Mouse (Mus musculus): ENCODE results near the gene Ccsap. TPM values are rescaled to one million over a fixed set of nuclear protein-coding genes. Genes with fewer than 3 reads are reported as not detected.
"Not testable (repeated sequence)": the region's sequence is repeated elsewhere in the genome, so short reads cannot be mapped to it uniquely, and the experiment has no call there.

Gene Ccsap
- total RNA-seq, 4 experiments from 2014 or later = 2.2 to 3.3 (median 2.3) TPM

DNA sequence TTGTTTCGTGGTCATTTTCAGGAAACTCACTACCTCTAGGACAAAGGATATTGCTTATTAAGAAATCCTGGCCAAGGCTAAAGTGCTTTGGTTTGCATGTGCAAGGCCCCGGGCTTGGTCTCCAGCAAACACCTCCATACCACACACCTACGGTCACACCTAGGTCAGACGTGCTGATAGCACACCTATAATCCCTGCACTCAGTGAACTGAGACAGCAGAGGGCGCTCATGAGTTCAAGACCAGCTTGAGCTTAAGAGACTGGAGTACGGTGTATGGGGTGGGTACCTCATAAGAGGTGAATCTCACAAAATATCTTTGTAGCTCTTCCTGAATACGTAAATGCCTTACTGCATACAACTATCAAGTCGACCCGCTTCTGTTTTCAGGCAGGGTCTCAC lies 24.6 kb downstream of the Ccsap start:
- DNase-seq = peak; percentile 14

DNA sequence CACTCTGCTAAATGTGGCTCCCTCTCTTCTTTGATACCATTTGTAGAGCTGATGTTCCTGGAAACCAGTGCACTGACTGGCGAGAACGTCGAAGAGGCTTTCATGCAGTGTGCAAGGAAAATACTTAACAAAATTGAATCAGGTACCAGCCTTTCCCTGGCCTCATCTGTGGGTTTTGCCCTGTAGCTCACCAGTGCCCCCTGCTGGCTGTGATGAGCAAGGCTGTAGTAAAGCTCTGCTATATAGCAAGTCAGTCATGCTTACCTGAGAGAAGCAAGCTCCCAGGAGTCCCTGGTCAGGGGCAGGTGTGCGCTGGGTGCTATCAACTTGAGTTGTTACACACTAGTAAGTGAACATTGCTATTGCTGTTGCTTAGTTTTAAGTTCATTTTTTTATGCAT lies 27.3 kb downstream of the Ccsap start:
- DNase-seq = peak; percentile 40

DNA sequence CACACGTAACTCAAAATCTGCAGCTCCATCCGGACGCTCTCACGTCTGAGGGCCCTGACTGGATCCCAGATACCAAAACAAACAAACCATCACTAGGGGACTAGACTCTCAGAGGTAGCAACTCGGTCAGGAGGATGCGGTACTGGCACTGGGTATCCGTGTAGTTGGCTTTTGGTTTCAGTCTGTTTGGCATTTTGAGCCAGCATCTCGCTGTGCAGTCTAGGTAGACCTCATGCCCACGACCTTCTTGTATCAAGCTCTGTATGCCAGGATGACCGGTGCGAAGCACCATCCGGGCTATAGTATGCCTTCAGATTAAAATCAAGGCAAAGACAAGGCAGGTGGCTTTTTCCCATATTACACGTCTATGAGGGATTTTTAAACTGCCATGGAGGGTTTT lies 32.5 kb downstream of the Ccsap start:
- no peak for DNase-seq

DNA sequence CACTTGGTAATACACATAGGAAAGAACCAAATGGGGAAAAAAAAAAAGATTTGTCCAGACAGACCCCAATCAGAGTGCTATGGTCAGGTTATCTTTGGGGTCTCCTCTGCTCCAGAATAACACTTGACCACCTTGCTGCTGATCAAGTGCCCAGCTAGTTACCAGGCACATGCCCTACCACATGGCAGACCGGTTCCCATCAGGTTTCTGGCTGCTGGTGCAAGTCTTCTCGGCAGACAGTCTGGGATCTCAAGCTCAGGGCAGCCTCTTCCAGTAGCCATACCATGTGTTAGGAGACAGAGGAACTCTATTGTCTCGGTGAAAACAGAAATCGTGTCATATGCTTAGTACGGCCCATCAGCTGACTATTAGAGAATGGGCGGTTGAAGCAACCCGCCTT lies 33.3 kb downstream of the Ccsap start:
- no peak for DNase-seq

DNA sequence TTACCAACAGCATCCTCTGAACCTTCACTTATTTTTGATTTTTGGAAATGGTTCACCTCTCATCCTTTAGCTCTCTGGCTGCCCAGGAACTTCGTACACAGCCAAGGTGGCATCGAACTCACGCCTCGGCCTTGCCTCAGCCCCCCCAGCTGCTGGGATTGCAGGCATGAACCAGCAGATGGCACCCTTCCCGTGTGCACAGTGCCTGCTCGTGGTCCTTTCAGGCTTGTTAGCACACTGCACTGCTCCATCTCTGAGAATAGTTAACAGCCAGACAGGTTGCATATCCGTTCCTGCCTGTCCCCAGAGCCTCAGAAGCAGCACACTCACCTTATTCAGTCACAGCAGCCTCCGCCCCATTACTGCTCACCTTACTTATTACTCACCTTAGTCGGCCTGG lies 34.0 kb downstream of the Ccsap start:
- no peak for DNase-seq

DNA sequence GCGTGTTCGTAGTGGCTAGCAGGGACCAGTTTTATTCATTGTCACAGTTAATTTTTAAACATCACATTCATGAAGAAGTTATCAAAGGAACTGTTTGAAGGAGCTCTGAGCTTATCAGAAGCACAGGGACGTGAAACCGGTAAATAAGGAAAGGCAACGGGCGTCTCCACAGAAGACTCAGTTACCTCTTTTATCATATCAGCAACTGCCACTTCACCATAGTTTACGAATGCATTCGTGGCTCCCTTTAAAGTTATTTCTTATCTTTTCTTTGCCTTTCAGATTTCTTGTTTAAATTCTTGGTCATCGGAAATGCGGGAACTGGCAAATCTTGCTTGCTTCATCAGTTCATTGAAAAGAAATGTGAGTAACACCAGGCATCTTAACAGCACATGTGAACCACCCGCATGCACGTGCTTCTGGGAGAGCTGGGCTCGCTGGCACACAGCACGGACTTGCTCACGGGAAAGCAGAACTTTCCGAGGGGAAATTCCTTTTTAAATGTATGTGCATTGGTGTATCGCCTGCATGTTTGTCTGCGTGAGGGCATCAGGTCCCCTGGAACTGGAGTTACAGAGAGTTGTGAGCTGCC lies 36.4 kb downstream of the Ccsap start:
- no peak for DNase-seq

DNA sequence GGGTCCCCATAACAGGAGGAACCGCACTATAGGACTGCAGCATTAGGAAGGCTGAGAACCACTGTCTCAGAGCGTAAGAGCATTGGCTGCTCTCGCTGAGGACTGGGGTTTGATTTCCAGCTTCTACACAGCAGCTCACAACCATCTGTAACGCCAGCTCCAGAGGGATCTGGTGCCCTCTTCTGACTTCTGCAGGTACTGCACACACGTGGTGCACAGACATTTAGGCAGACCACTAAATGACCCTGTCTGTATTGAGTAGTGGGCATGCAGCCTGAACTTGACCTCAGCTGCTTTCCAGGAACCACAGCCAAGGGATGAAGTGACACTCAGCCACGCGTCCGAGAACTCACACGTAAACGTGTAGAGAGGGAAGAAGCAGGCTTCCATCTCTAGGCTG lies 36.9 kb downstream of the Ccsap start:
- no peak for DNase-seq

DNA sequence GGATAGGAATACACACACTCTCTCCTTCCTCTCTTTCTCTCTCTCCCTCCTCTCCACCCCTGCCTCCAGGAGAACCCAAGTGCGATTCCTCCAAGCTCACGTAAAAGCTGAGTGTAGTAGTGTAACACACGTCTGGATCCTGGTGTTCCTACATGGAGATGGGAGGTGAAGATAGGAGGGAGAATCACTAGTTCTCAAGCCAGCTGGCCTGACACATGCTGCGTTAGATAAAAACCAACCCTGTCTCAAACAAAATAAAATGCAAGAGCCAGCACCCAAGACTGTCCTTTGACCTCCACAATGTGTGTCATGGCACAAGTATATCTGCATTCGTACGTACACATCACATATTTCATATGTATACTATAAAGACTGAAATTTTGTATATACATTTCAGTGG lies 39.2 kb downstream of the Ccsap start:
- DNase-seq = no peak

DNA sequence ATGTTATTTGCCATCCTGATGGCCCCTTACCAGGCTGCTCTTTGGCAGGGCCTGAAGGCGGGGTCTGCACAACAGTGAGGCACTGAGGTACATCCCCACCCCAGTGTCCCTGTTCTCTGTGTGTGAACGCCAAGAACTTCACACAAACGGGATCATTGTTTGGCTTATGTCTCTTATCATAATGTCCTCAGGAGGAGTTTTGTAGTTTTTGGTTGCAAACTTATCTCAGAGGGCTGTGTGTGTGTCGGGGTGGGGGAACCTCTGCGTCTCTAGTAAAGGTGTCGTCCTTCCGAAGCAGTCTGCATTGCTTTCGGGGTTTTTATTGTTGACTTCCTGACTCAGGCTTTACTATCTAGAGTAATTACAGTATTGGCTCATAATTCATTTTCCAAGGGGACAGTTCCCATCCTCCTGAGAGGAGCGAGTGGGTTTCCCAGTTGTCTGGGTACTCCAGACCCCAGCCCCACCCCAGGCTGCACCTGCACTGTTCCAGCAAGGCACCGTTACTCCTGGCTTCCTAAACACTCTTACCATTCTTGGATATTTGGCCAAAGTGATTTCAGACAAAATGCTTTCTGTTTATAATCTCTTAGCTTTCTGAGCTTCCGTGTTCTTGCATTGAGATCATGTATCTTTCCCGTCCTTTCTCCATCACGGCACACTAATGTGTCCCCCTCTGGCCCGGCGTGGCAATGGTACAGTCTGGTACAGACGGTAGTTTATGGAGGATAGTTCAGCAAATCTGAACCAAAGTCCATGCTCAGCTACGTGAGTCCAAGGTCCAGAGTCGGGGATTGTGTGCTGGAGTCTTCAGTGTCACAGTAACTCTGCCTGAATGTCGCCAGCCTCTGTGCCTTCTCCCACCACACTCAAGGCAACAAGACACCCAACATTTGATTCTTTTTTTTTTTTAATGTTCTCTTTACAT lies 40.1 kb downstream of the Ccsap start:
- no peak for DNase-seq

DNA sequence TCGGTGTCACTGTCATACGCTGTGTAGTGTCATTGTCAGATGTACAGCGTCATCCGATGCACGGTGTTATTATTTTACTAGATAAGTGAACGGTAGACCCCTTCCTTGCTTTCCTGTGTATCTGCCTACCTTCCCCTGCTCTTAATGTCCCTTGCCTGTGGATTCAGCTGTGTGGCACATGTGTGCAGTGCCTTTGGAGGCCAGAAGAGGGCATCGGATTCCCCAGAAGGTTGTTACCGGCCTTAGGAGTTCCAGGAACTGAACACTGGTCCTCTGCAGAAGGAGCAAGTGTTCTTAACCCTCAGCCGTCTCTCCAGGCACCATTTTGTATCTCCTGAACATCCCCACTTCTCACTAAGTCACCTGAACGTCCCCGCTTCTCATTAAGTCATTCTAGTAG lies 42.3 kb downstream of the Ccsap start:
- no peak for DNase-seq

DNA sequence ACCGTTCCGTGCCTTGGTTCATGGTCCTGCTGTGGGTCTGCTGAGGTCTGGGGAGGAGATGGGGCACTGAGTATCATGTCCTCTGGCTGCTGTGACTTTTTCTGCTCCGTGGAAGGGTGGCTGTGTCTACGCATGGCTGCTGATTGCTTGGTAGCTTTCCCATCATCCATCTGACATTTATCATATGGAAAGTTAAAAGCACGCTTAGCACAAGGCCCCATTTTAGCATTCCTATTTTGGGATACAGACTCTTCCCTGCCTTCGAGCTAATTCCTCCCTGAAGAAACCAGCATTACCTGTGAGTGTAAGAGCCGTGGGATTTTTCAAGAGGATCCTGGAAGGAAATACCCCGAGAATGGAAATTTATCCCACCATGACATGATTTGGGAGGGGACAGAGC lies 43.1 kb downstream of the Ccsap start:
- no peak for DNase-seq

DNA sequence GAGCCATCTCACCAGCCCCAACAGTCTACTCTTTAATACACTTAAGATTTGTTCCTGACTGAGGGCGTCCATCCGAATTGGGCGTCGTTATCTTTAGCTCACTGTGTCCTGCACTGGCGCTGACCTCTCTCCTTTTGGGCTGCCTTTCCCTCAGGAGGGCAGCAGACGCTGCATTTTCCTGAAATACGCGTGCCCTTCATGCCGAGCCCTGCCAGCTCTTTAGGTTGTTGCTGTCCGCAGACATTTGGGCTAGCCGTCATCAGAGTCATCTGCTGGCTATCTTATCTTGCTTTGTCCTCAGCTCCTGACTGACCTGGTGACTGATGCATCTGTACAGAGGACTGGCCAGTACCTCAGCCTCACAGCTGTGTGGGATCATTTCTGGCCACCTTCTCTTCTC lies 44.7 kb downstream of the Ccsap start:
- no peak for DNase-seq

DNA sequence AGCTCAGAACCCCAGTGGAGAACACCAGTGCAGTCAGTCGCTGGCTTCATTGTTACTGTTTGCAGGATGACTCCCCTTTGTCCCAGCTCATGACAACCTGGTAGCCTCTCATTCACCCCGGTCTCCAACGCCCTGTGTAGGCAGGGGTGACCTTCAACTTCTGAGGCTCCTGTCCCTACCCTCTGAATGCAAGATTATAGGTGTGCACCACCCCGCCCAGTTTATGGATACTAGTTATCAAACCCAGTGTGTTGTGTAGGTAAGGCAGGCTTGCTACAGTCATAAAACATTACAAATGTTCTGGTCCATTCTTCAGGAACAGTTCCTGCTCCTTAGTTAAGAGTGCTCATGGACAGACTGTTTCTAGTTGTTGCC lies 46.1 kb downstream of the Ccsap start:
- DNase-seq = no peak

DNA sequence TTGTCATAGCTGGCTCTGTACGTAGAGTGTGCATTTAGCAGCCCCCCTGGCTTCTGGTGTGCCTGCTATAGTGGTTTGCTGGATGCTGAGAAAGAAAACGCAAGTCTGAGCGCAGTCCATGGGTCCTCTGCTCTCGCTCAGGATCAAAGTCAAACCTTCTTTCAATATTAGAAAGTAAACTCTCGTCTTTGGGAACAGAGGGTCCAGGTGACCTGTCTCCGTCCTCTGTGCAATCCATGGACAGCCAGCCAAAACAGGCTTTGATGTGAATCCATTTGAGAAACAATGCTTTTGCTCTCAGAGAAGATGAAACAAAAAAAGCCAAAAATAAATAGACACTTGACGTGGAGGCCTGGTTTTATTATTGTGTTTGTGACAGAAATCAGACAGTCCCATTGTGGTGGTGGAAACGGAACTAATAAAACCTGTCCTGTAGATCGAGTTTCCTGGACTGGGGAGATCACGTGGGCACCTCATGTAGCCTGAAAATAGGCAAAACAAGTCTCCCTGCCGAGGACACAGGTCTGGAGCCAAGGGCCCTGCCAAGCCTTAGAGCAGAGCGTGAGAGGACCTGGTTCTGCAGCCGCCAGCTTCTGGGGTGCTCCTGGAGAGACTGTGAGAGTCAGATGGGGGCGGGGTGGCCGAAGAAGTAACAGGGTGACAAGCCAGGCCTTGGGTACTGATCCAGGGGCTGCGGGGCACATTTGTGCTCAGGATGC lies 46.7 kb downstream of the Ccsap start:
- DNase-seq = no peak

DNA sequence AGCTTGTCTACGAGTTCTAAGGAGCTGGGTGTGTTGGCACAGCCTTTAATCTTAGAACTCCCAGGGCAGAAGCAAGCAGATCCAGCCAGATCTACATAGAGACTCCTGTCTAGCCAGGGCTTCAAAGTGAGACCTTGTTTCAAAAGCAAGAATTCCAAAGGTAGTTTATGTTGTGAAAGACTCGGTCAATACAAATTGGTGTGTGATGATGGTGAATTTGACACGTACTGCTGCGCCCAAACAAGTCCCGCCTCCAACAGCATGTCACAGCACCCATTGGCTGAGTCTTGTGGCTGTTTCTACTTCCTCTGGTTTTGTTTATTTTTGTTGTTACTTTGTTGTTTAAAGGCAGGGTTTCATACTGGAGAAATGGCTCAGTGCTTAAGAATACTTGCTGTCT lies 47.8 kb downstream of the Ccsap start:
- no peak for DNase-seq

DNA sequence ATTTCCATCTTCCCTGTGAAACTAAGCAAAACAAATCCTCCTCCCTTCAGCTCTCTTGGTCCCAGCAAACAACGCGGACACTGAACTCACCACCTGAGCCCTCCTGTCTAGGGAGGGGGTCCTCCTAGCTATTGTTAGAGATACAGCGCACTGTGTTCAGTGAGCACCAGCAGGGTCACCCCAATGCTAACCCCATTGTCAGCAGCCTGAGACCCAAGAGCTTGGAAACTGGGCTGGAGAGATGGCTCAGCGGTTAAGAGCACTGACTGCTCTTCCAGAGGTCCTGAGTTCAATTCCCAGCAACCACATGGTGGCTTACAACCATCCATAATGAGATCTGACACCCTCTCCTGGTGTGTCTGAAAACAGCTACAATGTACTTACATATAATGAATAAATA lies 50.7 kb downstream of the Ccsap start:
- not testable (repeated sequence) for DNase-seq

DNA sequence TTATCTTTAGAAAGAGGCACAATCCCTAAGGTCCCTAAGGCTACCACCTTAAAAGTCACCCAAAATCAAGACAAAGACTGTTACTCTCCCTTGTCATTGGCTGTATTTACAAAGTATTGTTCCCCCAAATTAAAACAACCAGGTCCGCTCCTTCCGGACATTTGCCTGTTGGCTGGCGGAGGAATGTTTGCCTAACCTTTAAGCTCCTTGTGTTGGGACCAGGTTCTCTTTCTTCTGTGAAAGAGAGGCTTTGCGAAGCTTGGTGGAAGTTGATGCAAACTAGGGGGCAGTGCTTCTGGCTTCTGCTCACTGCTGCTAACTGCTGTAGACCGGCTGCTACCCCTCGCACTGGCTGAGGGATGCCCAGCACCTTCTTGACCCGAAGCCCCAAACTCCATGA lies 51.3 kb downstream of the Ccsap start:
- DNase-seq = no peak

DNA sequence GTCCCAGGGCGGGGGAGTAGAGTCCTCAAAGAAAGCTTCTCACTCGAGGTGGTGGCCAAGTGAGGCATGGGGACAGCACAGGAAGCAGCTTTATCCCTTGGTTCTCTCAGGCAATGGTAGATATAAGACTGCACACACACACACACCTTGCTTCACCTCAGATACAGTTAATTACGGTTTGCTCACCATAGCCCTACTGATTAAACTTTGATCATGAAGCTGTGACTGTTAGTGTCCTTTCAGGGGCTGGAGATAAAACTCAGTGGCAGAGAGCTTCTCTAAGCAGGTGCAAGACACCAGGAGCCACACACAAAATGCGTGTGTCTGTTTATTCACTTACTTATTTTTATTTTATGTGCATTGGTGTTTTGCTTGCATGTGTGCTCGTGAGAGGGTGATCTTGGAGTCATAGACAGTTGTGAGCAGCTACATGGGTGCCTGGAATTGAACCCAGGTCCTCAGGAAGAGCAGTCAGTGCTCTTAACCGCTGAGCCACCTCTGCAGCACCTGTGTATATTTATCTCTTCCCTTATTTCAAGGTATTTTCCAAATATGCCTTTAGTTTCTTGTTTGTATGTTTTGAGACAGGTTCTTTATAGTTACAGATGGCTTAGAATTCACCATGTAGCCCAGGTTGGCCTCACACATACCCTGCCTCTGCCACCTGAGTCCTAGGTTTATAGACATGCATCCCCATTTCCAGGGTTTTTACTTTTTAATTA lies 52.0 kb downstream of the Ccsap start:
- DNase-seq = no peak

DNA sequence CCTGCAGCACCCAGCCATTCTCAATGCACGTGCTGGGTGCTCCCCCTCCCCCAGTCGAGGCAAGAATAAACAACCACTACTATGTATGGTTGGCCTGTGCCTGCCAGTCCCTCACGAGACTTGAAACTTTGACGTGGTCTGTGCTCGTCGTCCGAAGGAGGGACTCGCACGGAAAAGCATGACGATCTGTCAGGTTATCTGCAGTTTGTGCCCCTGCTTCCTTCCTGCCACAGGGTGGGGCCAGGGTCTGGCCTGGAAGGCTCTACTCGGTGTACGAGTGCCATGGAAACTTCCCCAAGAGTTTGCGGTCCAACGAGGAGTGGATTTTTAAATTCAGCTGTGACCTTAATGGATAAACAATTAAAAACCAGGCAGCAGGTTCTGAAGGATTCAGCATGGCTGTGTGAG lies 53.0 kb downstream of the Ccsap start:
- DNase-seq = no peak

DNA sequence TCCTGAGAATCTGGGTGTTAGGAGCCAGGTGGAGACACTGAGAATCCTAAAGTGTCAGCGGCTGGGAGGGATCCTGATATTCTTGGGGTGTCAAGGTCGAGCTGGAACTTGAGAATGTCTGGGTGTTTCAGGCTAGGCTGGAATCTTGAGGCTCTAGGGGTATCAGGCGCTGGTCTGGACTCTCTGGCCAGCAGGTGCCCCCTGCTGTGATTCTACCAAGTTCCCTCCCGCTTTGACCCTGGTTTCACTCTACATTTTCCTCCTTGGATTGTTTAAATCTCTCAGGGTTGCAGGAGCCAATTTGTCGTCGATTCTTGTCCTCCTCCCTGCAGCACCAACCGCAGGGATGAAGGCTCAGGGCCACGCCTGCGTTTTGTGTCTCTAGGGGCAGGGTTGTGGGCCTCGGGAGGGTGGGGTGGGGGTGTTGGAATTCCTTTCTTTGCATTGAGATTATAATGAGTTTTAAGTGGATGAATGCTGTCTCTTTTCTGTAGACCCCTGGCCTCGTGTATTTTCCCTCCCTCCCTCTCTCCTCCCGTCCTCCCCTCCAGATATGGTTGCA lies 53.6 kb downstream of the Ccsap start:
- DNase-seq = no peak

DNA sequence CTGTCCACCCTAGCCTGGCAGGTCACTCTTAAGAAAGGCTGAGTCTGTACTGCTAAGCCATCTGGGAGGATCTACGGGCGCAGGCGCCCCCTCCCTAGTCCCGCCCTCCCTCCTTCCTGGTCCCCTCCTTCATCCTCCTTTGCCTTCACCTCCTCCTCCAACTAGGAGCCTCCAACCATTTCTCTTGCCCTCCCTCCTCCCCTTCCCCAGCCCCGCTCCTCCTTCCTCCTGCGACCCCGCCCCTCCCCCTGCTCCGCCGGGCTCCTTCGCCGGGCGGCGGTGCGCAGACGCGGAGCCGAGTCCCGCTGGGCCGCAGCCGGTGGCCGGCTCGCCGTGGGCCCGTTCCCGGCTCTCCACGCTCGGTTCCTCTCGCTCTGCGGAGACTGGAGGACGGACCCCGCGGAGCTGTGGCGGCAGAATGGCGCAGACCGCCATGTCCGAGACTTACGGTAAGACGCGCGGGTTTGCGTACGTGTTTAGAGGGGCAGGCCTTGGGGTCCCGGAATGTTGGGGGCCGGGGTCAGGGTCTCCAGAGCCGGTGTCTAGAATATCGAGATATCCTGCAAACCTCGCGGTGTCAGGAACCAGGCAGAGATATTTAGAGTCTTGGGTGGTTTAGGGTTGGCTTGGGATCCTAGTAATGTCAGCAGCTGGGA lies 54.2 kb downstream of the Ccsap start, which contains the start of gene Rab4a:
Gene Rab4a (plus strand): TSS at position 268 of the 656 bp plus-strand sequence.
- peak; percentile 69 for DNase-seq

DNA sequence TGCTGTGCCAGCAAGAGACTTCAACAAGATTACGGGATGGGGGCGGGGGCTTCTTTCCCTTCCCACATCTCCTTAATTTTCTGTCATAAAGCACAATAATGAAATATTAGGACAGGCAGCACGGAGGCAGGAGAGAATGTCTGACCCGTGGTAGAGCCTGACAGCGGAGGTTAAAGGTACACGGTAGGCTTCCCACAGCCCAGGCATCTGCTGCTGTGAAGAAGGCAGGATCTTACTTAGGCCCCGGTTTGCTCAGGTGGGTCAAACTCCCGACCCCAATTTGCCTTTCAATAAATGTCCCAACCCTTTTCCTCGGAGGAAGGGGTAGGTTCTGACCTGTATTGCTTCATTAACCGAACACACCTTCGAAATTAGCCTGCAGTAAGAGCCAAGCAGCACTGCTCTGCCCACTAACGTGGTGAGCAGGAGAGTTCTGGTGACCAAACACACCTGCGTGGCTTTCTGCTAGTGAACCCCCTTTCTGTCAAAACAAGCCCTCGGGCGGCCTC lies 54.7 kb downstream of the Ccsap start:
- no peak for DNase-seq
